In genomic region chr7:141474160-141474559, GRCm38 (mm10) we compare ENCODE assay signal across 8 mouse cellular contexts. TPM values are rescaled to one million over a fixed set of nuclear protein-coding genes. Genes with fewer than 3 reads are reported as not detected.
DNase-seq lines count a peak whose midpoint lies in the region; ATAC-seq and TF ChIP-seq lines count a peak whose summit lies in the region.

No protein-coding gene starts in this region.

- TF ChIP-seq POLR2A in lung, adult 2 months (IDR thresholded peaks at IDR 0.05; ENCODE audit: borderline replicate concordance, extremely low read depth, low read depth, low read length): no peak

- no peak for TF ChIP-seq CTCF in lung, adult 2 months (IDR thresholded peaks at IDR 0.05; ENCODE audit: insufficient read depth, low read length)

- H3K36me3 ChIP-seq in embryonic facial prominence, embryonic 15.5 days: peaks cover 33% of the 10 kb centered on the region
- peaks cover 7% of the 10 kb centered on the region; the same call in 1 of the 2 replicates for H3K36me3 ChIP-seq in intestine, embryonic 16.5 days (ENCODE audit: control insufficient read depth, insufficient read depth, low read length)
- peaks cover 34% of the 10 kb centered on the region for H3K36me3 ChIP-seq in neural tube, embryonic 13.5 days

- H3K9me3 ChIP-seq in embryonic facial prominence, embryonic 15.5 days (replicated peaks): no peaks in the 10 kb centered on the region
- H3K9me3 ChIP-seq in intestine, embryonic 16.5 days (ENCODE audit: control insufficient read depth, low read length): no peaks in the 10 kb centered on the region
- no peaks in the 10 kb centered on the region for H3K9me3 ChIP-seq in neural tube, embryonic 13.5 days

- WGBS in lung, adult 2 months: 7% methylated on average over 5 of the region's 5 CpGs
- 6% methylated on average over 5 of the region's 5 CpGs for WGBS in embryonic facial prominence, embryonic 15.5 days
- WGBS in intestine, embryonic 16.5 days: 7% methylated on average over 5 of the region's 5 CpGs
- WGBS in neural tube, embryonic 13.5 days: 7% methylated on average over 5 of the region's 5 CpGs

- peak overlapping the region; percentile 90 for H3K4me2 ChIP-seq in embryonic facial prominence, embryonic 15.5 days (replicated peaks)
- H3K4me2 ChIP-seq in intestine, embryonic 16.5 days (ENCODE audit: low read depth, low read length): peak overlapping the region; percentile 93
- peak overlapping the region; percentile 94 for H3K4me2 ChIP-seq in neural tube, embryonic 13.5 days

- peak overlapping the region; percentile 71 for H3K9ac ChIP-seq in embryonic facial prominence, embryonic 15.5 days
- H3K9ac ChIP-seq in intestine, embryonic 16.5 days (ENCODE audit: low read depth, low read length): peak overlapping the region; percentile 90
- peak overlapping the region; percentile 82 for H3K9ac ChIP-seq in neural tube, embryonic 13.5 days

- no peak for ATAC-seq in embryonic facial prominence, embryonic 15.5 days (ENCODE audit: insufficient number of reproducible peaks, low FRiP score, low TSS enrichment, low read depth)
- no peak for ATAC-seq in intestine, embryonic 16.5 days
- ATAC-seq in neural tube, embryonic 13.5 days (ENCODE audit: low read depth): no peak

- peak overlapping the region; percentile 25 for H3K4me3 ChIP-seq in lung, adult 2 months (replicated peaks; ENCODE audit: extremely low read depth, low read depth, low read length)
- H3K4me3 ChIP-seq in embryonic facial prominence, embryonic 15.5 days (replicated peaks): peak overlapping the region; percentile 76
- peak overlapping the region; percentile 88 for H3K4me3 ChIP-seq in intestine, embryonic 16.5 days (ENCODE audit: low read length)
- peak overlapping the region; percentile 59 for H3K4me3 ChIP-seq in neural tube, embryonic 13.5 days

- no peak for DNase-seq in lung, adult 2 months
- no peak for DNase-seq in lung, postnatal 10 days
- no peak for DNase-seq in adipocyte (ENCODE audit: low spot score)
- DNase-seq in layer of hippocampus, postnatal 14 days (ENCODE audit: low spot score in 2 of 2): no peak
- DNase-seq in thymus, postnatal 4 days: no peak

- H3K4me1 ChIP-seq in lung, adult 2 months (ENCODE audit: control insufficient read depth, insufficient read depth, low read length): peaks cover 17% of the 10 kb centered on the region
- H3K4me1 ChIP-seq in embryonic facial prominence, embryonic 15.5 days: peaks cover 56% of the 10 kb centered on the region
- H3K4me1 ChIP-seq in intestine, embryonic 16.5 days (ENCODE audit: control insufficient read depth, insufficient read depth, low read length): peaks cover 45% of the 10 kb centered on the region
- H3K4me1 ChIP-seq in neural tube, embryonic 13.5 days (replicated peaks): peaks cover 59% of the 10 kb centered on the region

- H3K27me3 ChIP-seq in embryonic facial prominence, embryonic 15.5 days: no peaks in the 10 kb centered on the region
- no peaks in the 10 kb centered on the region for H3K27me3 ChIP-seq in intestine, embryonic 16.5 days (replicated peaks; ENCODE audit: control insufficient read depth, insufficient read depth, low read length)
- H3K27me3 ChIP-seq in neural tube, embryonic 13.5 days: peaks cover 29% of the 10 kb centered on the region

- H3K27ac ChIP-seq in embryonic facial prominence, embryonic 15.5 days (replicated peaks): no peak overlapping the region
- no peak overlapping the region for H3K27ac ChIP-seq in intestine, embryonic 16.5 days (ENCODE audit: low read length)
- H3K27ac ChIP-seq in neural tube, embryonic 13.5 days (replicated peaks): 0 out of 2 replicates have a peak overlapping the region, but pooled peaks have one; percentile 88

RNA-seq across cellular contexts. Expression of gene Polr2l, which starts 0.8 kb away (rescaled TPM):
- 29.0 and 30.9 TPM in 2 replicates for polyA plus RNA-seq in lung, adult 2 months (2012; rRNA removed)
- polyA plus RNA-seq in embryonic facial prominence, embryonic 15.5 days (2015; fragmentation: Nextera tagmentation; extraction: Ambion mirVana): 63.9 and 66.4 TPM in 2 replicates
- polyA plus RNA-seq in intestine, embryonic 16.5 days (2015; fragmentation: Nextera tagmentation; extraction: Ambion mirVana): 50.9 and 57.1 TPM in 2 replicates
- polyA plus RNA-seq in neural tube, embryonic 13.5 days (2015; fragmentation: Nextera tagmentation; extraction: Ambion mirVana): 79.3 and 85.0 TPM in 2 replicates
- total RNA-seq in layer of hippocampus, postnatal 14 days (2021): 10 to 100 TPM; 43.9 to 50.4 TPM

RNA-seq across cellular contexts. Expression of gene Tspan4, which starts 0.9 kb away (rescaled TPM):
- 91.1 and 150 TPM in 2 replicates for polyA plus RNA-seq in lung, adult 2 months (2012; rRNA removed)
- polyA plus RNA-seq in embryonic facial prominence, embryonic 15.5 days (2015; fragmentation: Nextera tagmentation; extraction: Ambion mirVana): 60.8 and 67.9 TPM in 2 replicates
- polyA plus RNA-seq in intestine, embryonic 16.5 days (2015; fragmentation: Nextera tagmentation; extraction: Ambion mirVana): 58.2 and 59.2 TPM in 2 replicates
- 54.3 and 57.1 TPM in 2 replicates for polyA plus RNA-seq in neural tube, embryonic 13.5 days (2015; fragmentation: Nextera tagmentation; extraction: Ambion mirVana)
- 10 to 100 TPM; 24.5 to 28.7 TPM for total RNA-seq in layer of hippocampus, postnatal 14 days (2021)

RNA-seq across cellular contexts. Expression of gene Cd151, which starts 7.0 kb away (rescaled TPM):
- 537 and 555 TPM in 2 replicates for polyA plus RNA-seq in lung, adult 2 months (2012; rRNA removed)
- polyA plus RNA-seq in embryonic facial prominence, embryonic 15.5 days (2015; fragmentation: Nextera tagmentation; extraction: Ambion mirVana): 23.9 and 26.5 TPM in 2 replicates
- polyA plus RNA-seq in intestine, embryonic 16.5 days (2015; fragmentation: Nextera tagmentation; extraction: Ambion mirVana): 30.6 and 30.8 TPM in 2 replicates
- polyA plus RNA-seq in neural tube, embryonic 13.5 days (2015; fragmentation: Nextera tagmentation; extraction: Ambion mirVana): 19.1 and 22.7 TPM in 2 replicates
- total RNA-seq in layer of hippocampus, postnatal 14 days (2021): 10 to 100 TPM; 29.5 to 33.8 TPM

RNA-seq across cellular contexts. Expression of gene Cracr2b, which starts 13.3 kb away (rescaled TPM):
- 177 and 239 TPM in 2 replicates for polyA plus RNA-seq in lung, adult 2 months (2012; rRNA removed)
- 21.6 and 26.9 TPM in 2 replicates for polyA plus RNA-seq in embryonic facial prominence, embryonic 15.5 days (2015; fragmentation: Nextera tagmentation; extraction: Ambion mirVana)
- 19.3 and 21.0 TPM in 2 replicates for polyA plus RNA-seq in intestine, embryonic 16.5 days (2015; fragmentation: Nextera tagmentation; extraction: Ambion mirVana)
- 5.3 and 9.8 TPM in 2 replicates for polyA plus RNA-seq in neural tube, embryonic 13.5 days (2015; fragmentation: Nextera tagmentation; extraction: Ambion mirVana)
- 1 to 10 TPM; 5.5 to 6.6 TPM for total RNA-seq in layer of hippocampus, postnatal 14 days (2021)

RNA-seq across cellular contexts. Expression of gene Pnpla2, which starts 19.2 kb away (rescaled TPM):
- 289 and 356 TPM in 2 replicates for polyA plus RNA-seq in lung, adult 2 months (2012; rRNA removed)
- polyA plus RNA-seq in embryonic facial prominence, embryonic 15.5 days (2015; fragmentation: Nextera tagmentation; extraction: Ambion mirVana): 22.2 and 27.9 TPM in 2 replicates
- 45.5 and 45.7 TPM in 2 replicates for polyA plus RNA-seq in intestine, embryonic 16.5 days (2015; fragmentation: Nextera tagmentation; extraction: Ambion mirVana)
- polyA plus RNA-seq in neural tube, embryonic 13.5 days (2015; fragmentation: Nextera tagmentation; extraction: Ambion mirVana): 17.1 and 17.6 TPM in 2 replicates
- total RNA-seq in layer of hippocampus, postnatal 14 days (2021): 10 to 100 TPM; 32.4 to 36.6 TPM

Comparison
In these comparisons a context has a peak if more than half of its experiments do, and no peak if none do; other contexts are left out.
1. H3K4me3 ChIP-seq: peak in every context shown above with its lines; median percentile 88 in intestine, embryonic 16.5 days; 76 in embryonic facial prominence, embryonic 15.5 days; 59 in neural tube, embryonic 13.5 days; 25 in lung, adult 2 months.
2. RNA of gene Cd151, which starts 7.0 kb away (polyA plus RNA-seq): 537 to 555 TPM in lung, adult 2 months; 30.6 to 30.8 TPM in intestine, embryonic 16.5 days, 23.9 to 26.5 TPM in embryonic facial prominence, embryonic 15.5 days and 19.1 to 22.7 TPM in neural tube, embryonic 13.5 days; every median in the first group is over 10 times any median in the second.
3. Peak in every context shown above with its lines, with median percentiles within 50 percentile points of each other: H3K4me2 ChIP-seq and H3K9ac ChIP-seq.